Mouse (Mus musculus): ENCODE measurements around the gene Sell.

DNA sequence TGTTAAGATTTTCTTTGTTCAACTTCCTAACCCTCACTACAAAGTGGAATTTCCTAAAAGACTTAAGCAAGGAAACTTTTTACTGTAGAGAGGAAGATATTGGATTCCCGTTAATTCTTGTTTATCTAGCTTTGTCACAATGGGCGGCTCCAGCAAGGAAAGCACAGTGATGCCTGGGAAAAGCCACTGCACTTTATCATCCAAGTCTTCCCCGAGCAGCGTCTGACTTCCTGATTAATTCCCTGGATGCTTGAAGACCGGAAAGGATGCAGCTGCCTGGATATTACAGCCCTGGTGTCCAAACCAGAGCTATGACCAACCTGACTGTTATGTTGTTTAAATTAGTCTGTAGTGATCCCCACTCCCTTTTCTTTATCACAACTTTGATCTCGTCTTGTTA is 35.0 kb downstream of the Sell start:
- TF ChIP-seq CTCF (IDR thresholded peaks at IDR 0.05; ENCODE audit: low read depth, low read length) (no peak), POLR2A (IDR thresholded peaks at IDR 0.05; ENCODE audit: extremely low read depth, insufficient read depth, low read length) (no peak)
